Mouse (Mus musculus): ENCODE measurements around the gene Il1b. TPM values are rescaled to one million over a fixed set of nuclear protein-coding genes. Genes with fewer than 3 reads are reported as not detected.

Il1b gene
- polyA plus RNA-seq, 1 experiment from 2014 or later = not detected

- H3K9me3 ChIP-seq (replicated peaks; ENCODE audit: control insufficient read depth, low read length, poor library complexity, severe bottlenecking) = no peaks in the 10 kb centered on the region
Observed at GRCm38 (mm10) chr2:129315831-129316230, 55.1 kb downstream of the Il1b start.

GRCm38 (mm10) chr2:129314880-129315279 is 56.1 kb downstream of the Il1b start:
- Histone ChIP-seq H3K9me3 (replicated peaks; ENCODE audit: control insufficient read depth, low read length, poor library complexity, severe bottlenecking) (no peaks in the 10 kb centered on the region), H3K27me3 (ENCODE audit: control insufficient read depth, insufficient read depth, low read depth, low read length) (no peaks in the 10 kb centered on the region), H3K4me3 (ENCODE audit: low read depth, low read length) (no peak overlapping the region), H3K9ac (ENCODE audit: low read depth, low read length) (no peak overlapping the region), H3K4me1 (ENCODE audit: control insufficient read depth, insufficient read depth, low read length) (no peaks in the 10 kb centered on the region), H3K4me2 (ENCODE audit: low read length) (no peak overlapping the region), H3K27ac (ENCODE audit: low read length) (no peak overlapping the region), H3K36me3 (ENCODE audit: control insufficient read depth, insufficient read depth, low read length) (no peaks in the 10 kb centered on the region)
- WGBS = 81% methylated on average over 6 of the region's 6 CpGs
- ATAC-seq = no peak

More at GRCm38 (mm10) chr2:129315831-129316230, 55.1 kb downstream of the Il1b start:
- no peak overlapping the region for H3K27ac ChIP-seq (ENCODE audit: low read length)
- no peak for ATAC-seq
- H3K4me2 ChIP-seq (ENCODE audit: low read length) = no peak overlapping the region
- no peak overlapping the region for H3K9ac ChIP-seq (ENCODE audit: low read depth, low read length)
- no peaks in the 10 kb centered on the region for H3K27me3 ChIP-seq (ENCODE audit: control insufficient read depth, insufficient read depth, low read depth, low read length)
- H3K36me3 ChIP-seq (ENCODE audit: control insufficient read depth, insufficient read depth, low read length) = no peaks in the 10 kb centered on the region
- H3K4me1 ChIP-seq (ENCODE audit: control insufficient read depth, insufficient read depth, low read length) = no peaks in the 10 kb centered on the region
- WGBS = 81% methylated on average over 4 of the region's 4 CpGs
- no peak overlapping the region for H3K4me3 ChIP-seq (ENCODE audit: low read depth, low read length)

Other genes starting within 250 kb of the Il1b start
- 17.6 and 18.1 TPM in 2 replicates for gene Chchd5, start 241.4 kb downstream of the Il1b start, polyA plus RNA-seq (2015; fragmentation: Nextera tagmentation; extraction: Ambion mirVana)
- 64.5 and 67.6 TPM in 2 replicates for gene Slc20a1, start 172.4 kb downstream of the Il1b start, polyA plus RNA-seq (2015; fragmentation: Nextera tagmentation; extraction: Ambion mirVana)
- 6.5 and 7.9 TPM in 2 replicates for gene Ckap2l, start 73.9 kb downstream of the Il1b start, polyA plus RNA-seq (2015; fragmentation: Nextera tagmentation; extraction: Ambion mirVana)
- gene Il1a, start 61.2 kb downstream of the Il1b start, polyA plus RNA-seq (2015; fragmentation: Nextera tagmentation; extraction: Ambion mirVana) = 0.21 and 0.25 TPM in 2 replicates
- gene F830045P16Rik, start 165.5 kb upstream of the Il1b start, polyA plus RNA-seq (2015; fragmentation: Nextera tagmentation; extraction: Ambion mirVana) = not detected in 2 replicates
- gene Sirpa, start 221.7 kb upstream of the Il1b start, polyA plus RNA-seq (2015; fragmentation: Nextera tagmentation; extraction: Ambion mirVana) = 41.3 and 45.9 TPM in 2 replicates